Mouse (Mus musculus) cerebellum, adult 2 months (tissue): ENCODE measurements around the gene Gfra4.

Source experiments
- CTCF ChIP-seq: fragments of 200-500 bp; IDR thresholded peaks from 2 replicates; pipeline ENCODE4 v1.5.1; 2011; ENCODE audit warnings: low read depth, mild to moderate bottlenecking, control low read depth, low read length, moderate library complexity, borderline replicate concordance; ENCODE audit not compliant: insufficient read depth
- POLR2A ChIP-seq: fragments of 200-500 bp; IDR thresholded peaks from 2 replicates; pipeline ENCODE4 v1.6.1; 2011; ENCODE audit warnings: low read length, control low read depth, borderline replicate concordance; ENCODE audit not compliant: insufficient read depth

DNA sequence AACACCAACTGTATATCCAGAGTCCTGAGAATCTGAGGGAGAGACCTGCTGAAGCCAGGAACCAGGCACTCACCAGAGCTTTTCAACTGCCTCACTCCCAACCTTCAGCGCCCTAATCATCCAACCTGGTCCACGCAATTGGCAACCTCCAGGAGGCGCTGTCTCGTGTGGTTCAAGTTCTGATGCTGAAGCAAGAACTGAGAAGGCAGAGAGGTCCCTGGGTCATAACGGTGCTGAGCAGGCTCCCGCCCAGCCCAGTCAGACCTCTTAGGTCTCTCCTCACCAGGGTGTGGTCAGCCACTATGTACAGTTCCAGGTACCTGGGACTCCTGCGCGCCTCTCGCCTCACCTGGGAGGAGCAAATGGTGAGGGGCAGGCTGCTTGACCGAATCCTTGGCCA lies 12.7 kb upstream of the Gfra4 start:
- TF ChIP-seq CTCF (peak; percentile 52; the same call in 1 of the 2 replicates), POLR2A (no peak)
